Mouse (Mus musculus) heart, embryonic 15.5 days (tissue): ENCODE measurements around the gene Manf. TPM values are rescaled to one million over a fixed set of nuclear protein-coding genes. Genes with fewer than 3 reads are reported as not detected.

Source experiments
- ATAC-seq: fragments of 200-750 bp; cut with Nextera tagmentation; replicated peaks from 2 replicates; pipeline ENCODE4 v1.8.0; 2017; ENCODE audit warnings: low read depth, moderate TSS enrichment; ENCODE audit not compliant: insufficient number of reproducible peaks, insufficient read depth, low FRiP score
- H3K27ac ChIP-seq: fragments of 300-500 bp; sonication (generic); 2 replicates; pipeline ENCODE4 v1.5.1; 2015; ENCODE audit warnings: mild to moderate bottlenecking, inconsistent platforms
- H3K27me3 ChIP-seq: fragments of 300-500 bp; sonication (generic); 2 replicates; pipeline ENCODE4 v1.6.1; 2015; ENCODE audit warnings: inconsistent platforms
- H3K36me3 ChIP-seq: fragments of 300-500 bp; sonication (generic); 2 replicates; pipeline ENCODE4 v1.6.1; 2015; ENCODE audit warnings: mild to moderate bottlenecking, inconsistent platforms
- H3K4me1 ChIP-seq: fragments of 300-500 bp; sonication (generic); replicated peaks from 2 replicates; pipeline ENCODE4 v1.6.1; 2015; ENCODE audit warnings: inconsistent platforms
- H3K4me2 ChIP-seq: fragments of 300-500 bp; sonication (generic); 2 replicates; pipeline ENCODE4 v1.6.1; 2015; ENCODE audit warnings: inconsistent platforms, mild to moderate bottlenecking, moderate library complexity
- H3K4me3 ChIP-seq: fragments of 300-500 bp; sonication (generic); 2 replicates; pipeline ENCODE4 v1.5.1; 2015; ENCODE audit warnings: mild to moderate bottlenecking, inconsistent platforms
- H3K9ac ChIP-seq: fragments of 300-500 bp; sonication (generic); 2 replicates; pipeline ENCODE4 v1.6.1; 2015; ENCODE audit warnings: mild to moderate bottlenecking, inconsistent platforms
- H3K9me3 ChIP-seq: fragments of 300-500 bp; sonication (generic); replicated peaks from 2 replicates; pipeline ENCODE4 v1.6.1; 2016; ENCODE audit warnings: inconsistent platforms
- WGBS: fragments of 180-500 bp; shearing (Covaris S2); methylation state at CpG from one replicate; pipeline ENCODE4 v1.1.7; 2015; ENCODE audit warnings: mixed read lengths; 5-methylcytosine and 5-hydroxymethylcytosine counted together
- polyA plus RNA-seq: library from polyadenylated mRNA; unstranded; fragments of >200 nt; fragmentation: Nextera tagmentation; extraction: Ambion mirVana; gene quantifications from 2 replicates; pipeline ENCODE4 v1.2.1, GENCODE M21; 2015

Manf gene
- polyA plus RNA-seq: 188 and 199 TPM in 2 replicates

DNA sequence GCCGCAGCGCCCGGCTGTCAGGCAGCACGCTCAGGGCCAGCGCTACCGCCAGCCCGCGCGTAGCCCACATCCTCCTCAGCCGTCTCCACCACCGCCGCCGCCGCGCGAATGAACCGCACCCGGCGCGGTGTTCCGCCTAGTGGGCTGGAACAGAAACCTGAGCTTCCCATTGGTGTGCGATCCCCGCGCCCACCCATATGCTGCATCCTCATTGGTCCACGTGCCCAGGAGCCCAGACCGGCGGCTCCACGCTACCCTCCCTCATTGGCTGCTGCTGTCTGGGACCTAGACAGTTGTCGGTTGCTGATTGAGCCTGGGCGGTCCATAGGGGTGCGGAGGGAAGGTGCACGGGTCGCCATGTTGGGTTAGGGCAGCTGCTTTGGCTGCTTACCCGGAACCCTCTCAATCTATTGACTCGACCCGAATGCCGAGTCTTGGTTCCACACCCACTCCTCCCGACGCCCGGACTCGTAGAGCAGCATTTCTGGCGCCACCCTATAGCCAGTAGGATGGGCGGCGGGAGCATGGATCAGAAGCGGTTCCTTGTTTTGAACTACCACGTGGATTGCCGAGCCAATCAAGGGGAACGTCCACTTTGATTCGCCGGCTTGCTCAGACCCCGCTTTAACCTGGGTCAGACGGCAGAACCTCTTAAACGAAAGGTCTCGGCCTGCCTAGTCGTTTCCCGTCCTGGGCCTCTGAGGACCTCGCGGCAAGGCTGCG lies at the start of gene Manf:
Gene Manf (minus strand): TSS at position 151 of the 723 bp plus-strand sequence.
- Histone ChIP-seq H3K27me3 (no peaks in the 10 kb centered on the region), H3K9ac (peak within 1 kb of the TSS; percentile 92), H3K4me1 (peaks cover 29% of the 10 kb centered on the region), H3K9me3 (no peaks in the 10 kb centered on the region), H3K4me3 (peak within 1 kb of the TSS; percentile 94), H3K36me3 (peaks cover 24% of the 10 kb centered on the region), H3K27ac (peak within 1 kb of the TSS; percentile 97), H3K4me2 (peak within 1 kb of the TSS; percentile 85)
- ATAC-seq: peak; percentile 98
- WGBS: under 1% methylated on average over 59 of the region's 59 CpGs

DNA sequence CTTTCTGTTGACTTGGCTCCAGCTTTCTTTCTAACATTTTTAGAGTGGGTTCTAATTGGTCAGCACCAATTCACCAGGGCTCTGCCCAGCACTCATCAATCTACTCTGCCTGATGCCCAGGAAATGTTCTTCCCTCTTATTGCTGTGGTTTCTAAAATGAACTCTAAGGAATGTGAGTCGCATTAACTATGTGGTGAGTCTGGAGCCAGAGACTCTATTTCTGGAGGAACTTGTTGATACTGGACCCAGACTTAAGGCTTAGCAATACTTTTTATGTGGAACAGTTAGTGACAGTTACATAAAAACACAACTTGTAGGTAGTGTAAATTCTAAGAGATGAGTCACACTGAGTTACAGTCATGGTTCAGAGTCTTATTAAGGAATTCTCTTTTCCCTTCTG lies 43.2 kb upstream of the Manf start:
- H3K4me1 ChIP-seq: no peaks in the 10 kb centered on the region
- no peak overlapping the region for H3K9ac ChIP-seq
- no peak overlapping the region for H3K4me3 ChIP-seq
- H3K27ac ChIP-seq: no peak overlapping the region
- WGBS: 78% methylated on average over 1 of the region's 1 CpGs
- no peaks in the 10 kb centered on the region for H3K9me3 ChIP-seq
- H3K4me2 ChIP-seq: no peak overlapping the region
- no peak for ATAC-seq
- no peaks in the 10 kb centered on the region for H3K36me3 ChIP-seq
- no peaks in the 10 kb centered on the region for H3K27me3 ChIP-seq

DNA sequence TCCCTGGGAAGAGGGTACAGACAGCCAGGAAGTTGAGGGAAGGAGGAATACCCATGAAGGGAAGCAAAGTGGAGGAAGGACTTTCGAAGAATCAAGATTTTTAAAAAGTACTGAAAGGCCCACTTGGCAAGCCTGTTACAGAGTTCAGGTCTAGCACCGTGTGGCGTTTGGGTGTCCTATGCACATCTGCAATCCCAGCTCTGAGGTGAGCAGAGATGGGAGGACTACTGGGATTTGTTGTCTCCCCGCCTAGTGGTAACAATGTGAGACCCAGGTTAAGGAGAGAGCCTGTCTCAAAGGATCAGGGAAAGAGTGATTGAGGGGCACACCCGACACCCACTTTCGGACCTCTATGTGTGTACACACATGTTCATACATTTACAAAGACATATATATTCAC lies 23.1 kb upstream of the Manf start:
- Histone ChIP-seq H3K4me3 (no peak overlapping the region), H3K9me3 (no peaks in the 10 kb centered on the region), H3K36me3 (no peaks in the 10 kb centered on the region), H3K27me3 (no peaks in the 10 kb centered on the region), H3K4me1 (no peaks in the 10 kb centered on the region), H3K4me2 (no peak overlapping the region), H3K9ac (no peak overlapping the region), H3K27ac (no peak overlapping the region)
- 72% methylated on average over 6 of the region's 6 CpGs for WGBS
- no peak for ATAC-seq

DNA sequence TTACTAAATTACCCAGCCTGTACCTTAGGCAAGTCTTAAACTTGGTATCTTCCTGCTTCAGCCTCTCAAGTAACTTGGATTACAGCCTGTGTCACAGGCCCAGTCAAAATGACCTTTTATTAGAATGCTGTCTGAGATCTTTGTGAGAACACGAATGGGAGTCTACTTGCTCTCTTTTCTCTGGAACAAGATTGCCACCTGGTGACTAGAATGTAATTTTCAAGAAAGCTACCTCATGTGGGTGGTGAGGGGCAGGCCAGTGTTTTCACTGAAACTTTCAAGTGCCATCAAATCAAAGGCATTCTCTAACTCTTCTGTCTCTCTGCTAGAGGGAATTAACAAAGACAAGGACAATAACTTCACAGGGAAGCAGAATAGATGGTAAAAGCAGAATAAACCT lies 22.0 kb upstream of the Manf start:
- WGBS: 9% methylated on average over 1 of the region's 1 CpGs
- Histone ChIP-seq H3K9me3 (no peaks in the 10 kb centered on the region), H3K27ac (no peak overlapping the region), H3K9ac (no peak overlapping the region), H3K4me2 (no peak overlapping the region), H3K36me3 (no peaks in the 10 kb centered on the region), H3K4me1 (no peaks in the 10 kb centered on the region), H3K27me3 (no peaks in the 10 kb centered on the region), H3K4me3 (no peak overlapping the region)
- no peak for ATAC-seq

DNA sequence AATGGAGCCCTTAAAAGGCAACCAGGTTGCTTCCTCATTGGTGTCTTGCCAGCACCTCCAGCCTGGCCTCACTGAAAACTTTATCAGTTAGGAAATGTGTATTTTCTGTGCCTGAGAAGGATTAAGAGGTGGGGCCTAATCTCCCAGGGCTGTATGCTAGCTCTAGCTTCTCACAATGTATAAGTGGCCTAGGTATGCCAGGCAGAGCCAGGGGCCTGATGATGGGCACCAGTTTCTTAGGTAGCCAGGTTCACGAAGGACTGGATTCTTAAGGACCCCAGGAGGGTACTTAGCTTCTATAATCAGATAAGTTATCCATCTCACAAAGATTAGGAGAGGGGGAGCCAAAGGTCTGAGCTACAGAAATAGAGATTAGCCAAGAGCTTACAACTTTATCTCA lies 19.8 kb upstream of the Manf start:
- H3K27me3 ChIP-seq: no peaks in the 10 kb centered on the region
- no peak overlapping the region for H3K27ac ChIP-seq
- H3K4me1 ChIP-seq: no peaks in the 10 kb centered on the region
- no peaks in the 10 kb centered on the region for H3K9me3 ChIP-seq
- no peak for ATAC-seq
- WGBS: 42% methylated on average over 1 of the region's 1 CpGs
- no peak overlapping the region for H3K9ac ChIP-seq
- no peak overlapping the region for H3K4me3 ChIP-seq
- H3K36me3 ChIP-seq: no peaks in the 10 kb centered on the region
- no peak overlapping the region for H3K4me2 ChIP-seq

DNA sequence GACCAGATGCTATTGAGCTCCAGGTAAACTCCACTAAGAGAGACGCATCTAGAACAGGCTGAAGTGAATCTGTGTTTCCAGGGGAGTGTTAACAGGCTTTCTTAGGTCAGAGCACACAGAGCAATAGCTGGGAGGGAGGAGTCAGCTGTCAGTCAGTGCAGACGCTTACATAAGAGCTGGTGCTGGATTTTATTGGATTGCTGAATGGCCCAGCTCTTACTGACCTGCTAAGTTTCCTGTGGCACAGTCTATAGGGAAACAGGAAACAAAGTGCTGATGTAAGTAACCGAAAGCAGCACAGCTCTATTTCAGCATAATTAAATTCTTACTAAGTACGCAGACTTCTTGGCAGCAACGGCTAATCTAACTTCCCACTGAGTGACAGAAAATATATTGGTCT lies 16.9 kb upstream of the Manf start:
- H3K4me2 ChIP-seq: no peak overlapping the region
- no peaks in the 10 kb centered on the region for H3K9me3 ChIP-seq
- no peak overlapping the region for H3K27ac ChIP-seq
- no peaks in the 10 kb centered on the region for H3K27me3 ChIP-seq
- H3K9ac ChIP-seq: no peak overlapping the region
- H3K4me3 ChIP-seq: no peak overlapping the region
- no peaks in the 10 kb centered on the region for H3K4me1 ChIP-seq
- WGBS: 40% methylated on average over 5 of the region's 5 CpGs
- H3K36me3 ChIP-seq: no peaks in the 10 kb centered on the region
- peak; percentile 53 for ATAC-seq

DNA sequence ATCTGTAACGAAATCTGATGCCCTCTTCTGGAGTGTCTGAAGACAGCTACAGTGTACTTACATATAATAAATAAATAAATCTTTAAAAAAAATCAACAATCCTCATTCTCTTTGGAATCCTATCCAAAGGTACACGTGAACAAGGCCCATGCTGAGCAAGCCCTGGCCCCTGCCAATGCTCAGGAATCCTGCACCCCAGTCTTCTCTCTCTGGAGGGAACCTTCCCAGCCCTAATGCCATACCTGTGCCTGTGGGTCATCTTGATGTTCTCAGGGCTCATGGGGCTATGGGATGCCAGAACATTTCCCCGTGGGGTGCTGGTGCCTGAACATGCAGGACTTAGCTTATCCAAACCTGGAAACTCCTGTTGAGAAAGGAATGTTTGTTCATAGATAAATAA lies 16.4 kb upstream of the Manf start:
- ATAC-seq: no peak
- no peaks in the 10 kb centered on the region for H3K27me3 ChIP-seq
- no peak overlapping the region for H3K9ac ChIP-seq
- H3K4me1 ChIP-seq: no peaks in the 10 kb centered on the region
- H3K9me3 ChIP-seq: no peaks in the 10 kb centered on the region
- no peak overlapping the region for H3K4me3 ChIP-seq
- no peak overlapping the region for H3K4me2 ChIP-seq
- 80% methylated on average over 3 of the region's 3 CpGs for WGBS
- no peak overlapping the region for H3K27ac ChIP-seq
- no peaks in the 10 kb centered on the region for H3K36me3 ChIP-seq

DNA sequence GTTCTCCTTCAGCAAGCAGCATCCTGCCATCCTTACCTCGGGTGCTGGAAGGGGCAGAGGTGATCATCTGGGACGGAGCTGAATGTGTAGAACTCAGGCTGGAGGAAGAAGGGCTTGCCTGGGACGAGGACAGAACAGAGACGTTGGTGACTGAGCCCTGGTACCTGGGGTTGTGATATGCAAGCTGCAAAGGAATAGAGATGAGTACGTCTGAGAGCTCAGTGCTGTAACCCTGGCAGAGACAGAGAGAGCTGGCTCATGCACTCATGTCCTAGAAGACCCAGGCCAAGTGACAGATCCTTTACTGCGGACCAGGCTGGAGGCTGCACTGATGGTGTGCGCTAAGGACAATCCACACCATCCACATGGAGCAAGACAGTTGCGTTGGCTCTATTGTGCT lies 14.8 kb upstream of the Manf start:
- Histone ChIP-seq H3K27me3 (no peaks in the 10 kb centered on the region), H3K9ac (no peak overlapping the region), H3K27ac (no peak overlapping the region), H3K9me3 (no peaks in the 10 kb centered on the region), H3K4me2 (no peak overlapping the region), H3K4me3 (no peak overlapping the region), H3K4me1 (no peaks in the 10 kb centered on the region), H3K36me3 (no peaks in the 10 kb centered on the region)
- WGBS: 82% methylated on average over 8 of the region's 8 CpGs
- no peak for ATAC-seq

DNA sequence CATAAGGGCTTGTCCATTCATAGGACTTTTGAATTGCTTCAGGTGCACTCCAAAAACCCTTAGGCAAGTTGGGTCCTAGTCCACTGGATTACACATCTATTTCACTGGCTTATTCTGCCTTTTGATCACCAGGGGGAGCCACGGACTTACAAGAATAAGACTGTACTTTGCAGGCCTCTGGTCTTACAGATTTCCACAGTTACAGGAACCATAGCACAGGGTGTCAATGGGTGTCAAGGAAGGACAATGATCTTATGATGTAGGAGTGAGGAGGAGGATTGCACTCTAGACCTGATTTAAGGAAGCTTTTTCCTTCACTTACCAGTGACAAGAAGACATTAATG lies 12.0 kb upstream of the Manf start:
- Histone ChIP-seq H3K4me3 (no peak overlapping the region), H3K27me3 (no peaks in the 10 kb centered on the region), H3K36me3 (no peaks in the 10 kb centered on the region), H3K4me1 (no peaks in the 10 kb centered on the region), H3K4me2 (no peak overlapping the region), H3K9ac (no peak overlapping the region), H3K9me3 (no peaks in the 10 kb centered on the region), H3K27ac (no peak overlapping the region)
- 10% methylated on average over 1 of the region's 1 CpGs for WGBS
- no peak for ATAC-seq

DNA sequence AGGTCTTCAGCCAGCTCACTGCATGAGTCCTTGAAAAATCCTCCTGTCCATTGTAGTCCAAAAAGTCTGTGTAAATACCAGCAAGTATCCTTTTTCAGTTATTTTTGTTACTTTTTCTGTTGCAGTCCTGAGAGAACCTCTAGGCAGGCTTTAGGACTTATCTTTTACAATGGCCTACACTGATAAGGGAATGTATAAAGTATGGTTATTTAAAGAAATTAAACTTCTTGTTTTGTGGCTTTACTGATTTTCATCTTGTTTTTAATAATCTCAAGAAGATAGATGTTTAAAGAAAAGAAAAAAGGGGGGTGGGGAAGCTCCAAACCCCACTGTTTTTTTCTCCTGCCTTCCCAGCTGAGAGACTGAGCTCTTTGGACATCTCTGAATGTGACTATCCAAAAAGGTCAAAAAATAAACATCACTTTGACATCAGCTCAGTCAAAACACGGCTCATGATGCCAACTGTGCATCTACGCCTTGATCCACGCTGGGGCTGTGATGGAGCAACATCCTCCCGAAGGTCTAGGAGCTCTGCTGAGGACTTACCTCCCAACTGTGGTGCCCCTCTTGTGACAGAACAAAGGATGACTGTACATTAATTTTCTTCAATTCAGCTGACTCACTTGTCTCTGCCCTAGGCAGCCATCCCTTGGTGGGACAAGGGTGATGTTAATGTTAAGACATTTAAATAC lies 11.5 kb upstream of the Manf start:
- Histone ChIP-seq H3K27me3 (no peaks in the 10 kb centered on the region), H3K9ac (no peak overlapping the region), H3K36me3 (no peaks in the 10 kb centered on the region), H3K9me3 (no peaks in the 10 kb centered on the region), H3K4me2 (no peak overlapping the region), H3K27ac (no peak overlapping the region), H3K4me1 (no peaks in the 10 kb centered on the region), H3K4me3 (no peak overlapping the region)
- ATAC-seq: no peak
- 64% methylated on average over 4 of the region's 4 CpGs for WGBS

DNA sequence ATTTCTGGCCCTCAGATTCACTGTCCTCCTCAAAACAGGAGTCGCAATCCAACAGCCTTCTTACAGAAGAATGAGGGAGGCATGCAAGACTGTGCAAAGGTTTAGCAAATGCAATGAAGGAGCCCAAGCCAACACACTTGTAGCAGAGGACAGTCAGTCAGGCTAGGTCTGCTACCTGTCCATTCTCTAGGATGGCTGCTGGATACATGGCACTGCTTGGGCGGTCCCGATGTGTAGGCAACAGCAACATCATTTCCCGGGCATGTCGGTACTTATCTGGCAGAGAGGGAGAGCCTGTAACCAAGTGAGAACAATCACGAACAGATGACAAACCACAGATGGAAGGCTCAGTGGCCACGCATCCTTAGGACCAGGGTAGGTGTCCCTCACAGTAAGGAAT lies 9.8 kb upstream of the Manf start:
- WGBS: 80% methylated on average over 7 of the region's 7 CpGs
- no peak for ATAC-seq
- no peak overlapping the region for H3K27ac ChIP-seq

DNA sequence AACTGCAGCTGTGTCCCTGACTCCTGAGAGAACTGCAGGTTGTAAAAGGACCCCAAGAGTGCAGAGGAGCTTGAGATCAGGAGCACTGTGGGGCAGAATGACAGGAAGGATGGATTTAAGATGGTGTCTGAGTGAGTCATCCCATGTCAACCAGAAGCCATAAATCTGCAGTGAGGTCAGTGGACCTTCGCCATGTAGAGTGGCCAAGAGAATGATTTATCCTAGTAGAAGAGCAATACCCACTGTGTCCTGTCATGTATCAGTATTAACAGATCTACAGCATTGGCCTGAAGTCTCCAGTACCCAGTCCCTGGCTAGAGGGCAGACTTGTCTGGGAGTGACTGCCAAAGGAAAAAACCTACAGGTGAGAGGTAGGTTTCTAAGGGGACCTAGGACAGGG lies 7.1 kb upstream of the Manf start:
- Histone ChIP-seq H3K4me2 (no peak overlapping the region), H3K4me1 (no peaks in the 10 kb centered on the region), H3K36me3 (no peaks in the 10 kb centered on the region), H3K27me3 (no peaks in the 10 kb centered on the region), H3K9ac (no peak overlapping the region), H3K27ac (no peak overlapping the region), H3K9me3 (no peaks in the 10 kb centered on the region), H3K4me3 (no peak overlapping the region)
- ATAC-seq: no peak
- WGBS: 82% methylated on average over 1 of the region's 1 CpGs

More for the DNA sequence above, 9.8 kb upstream of the Manf start:
- H3K27me3 ChIP-seq: no peaks in the 10 kb centered on the region
- no peak overlapping the region for H3K4me3 ChIP-seq
- no peaks in the 10 kb centered on the region for H3K9me3 ChIP-seq
- no peak overlapping the region for H3K4me2 ChIP-seq
- H3K9ac ChIP-seq: no peak overlapping the region
- H3K4me1 ChIP-seq: no peaks in the 10 kb centered on the region
- H3K36me3 ChIP-seq: no peaks in the 10 kb centered on the region
